Mouse (Mus musculus): ENCODE results near the gene Atp8b5.
A peak's percentile ranks its signal among the peaks of the same experiment; 100 is the strongest.

The Atp8b5 gene

DNA sequence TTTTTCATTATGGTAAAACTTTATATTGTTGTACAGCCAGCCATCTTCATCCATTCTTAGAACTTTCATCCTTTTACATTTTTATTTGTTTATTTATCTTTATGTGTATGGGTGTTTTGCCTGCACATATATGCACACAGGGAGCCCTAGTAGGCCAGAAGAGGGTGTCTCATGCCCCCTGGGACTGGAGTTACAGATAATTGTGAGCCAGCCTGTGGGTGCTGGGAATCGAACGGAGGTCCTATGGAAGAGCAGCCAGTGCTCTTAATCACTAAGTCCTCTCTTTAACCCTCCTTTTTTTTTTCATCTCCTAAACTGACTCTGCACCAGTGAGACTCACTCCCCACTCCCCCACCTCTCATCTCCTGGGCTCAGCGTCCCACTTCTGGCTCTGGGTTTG is 117.6 kb downstream of the Atp8b5 start:
- no peak for DNase-seq

DNA sequence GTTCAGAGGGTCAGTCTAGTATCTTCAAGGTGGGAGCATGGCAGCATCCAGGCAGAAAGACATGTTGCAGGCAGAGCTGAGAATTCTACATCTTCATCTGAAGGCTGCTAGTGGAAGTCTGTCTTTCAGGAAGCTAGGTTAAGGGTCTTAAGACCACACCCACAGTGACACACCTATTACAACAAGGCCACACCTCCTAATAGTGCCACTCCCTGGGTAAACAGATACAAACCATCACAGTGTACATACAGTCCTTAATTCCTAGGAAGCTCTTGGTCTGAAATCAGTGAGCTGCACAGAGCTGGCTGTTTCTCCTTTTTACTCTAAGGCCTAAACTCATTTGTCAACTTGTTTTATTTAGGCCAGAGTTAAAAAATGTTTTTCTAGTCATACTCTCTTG is 120.0 kb downstream of the Atp8b5 start:
- no peak for DNase-seq

DNA sequence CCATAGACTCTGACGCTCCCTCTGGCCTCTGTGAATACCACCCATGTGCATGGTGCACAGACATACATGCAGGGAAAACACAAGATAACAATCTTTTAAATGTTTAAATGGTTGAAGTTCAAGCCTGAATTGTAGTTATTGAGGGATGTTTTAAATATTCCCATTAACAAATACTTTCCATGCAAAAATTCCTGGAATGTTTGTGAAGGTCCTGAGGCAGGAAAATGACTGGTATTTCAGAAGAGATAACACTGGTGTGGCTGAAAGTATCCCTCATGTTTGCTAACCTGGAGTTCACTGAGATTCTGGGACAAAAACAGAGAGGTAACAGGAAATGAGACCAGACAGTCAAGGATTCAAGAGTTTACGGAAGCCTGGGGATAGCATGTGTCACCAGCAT is 122.4 kb downstream of the Atp8b5 start:
- DNase-seq: no peak

DNA sequence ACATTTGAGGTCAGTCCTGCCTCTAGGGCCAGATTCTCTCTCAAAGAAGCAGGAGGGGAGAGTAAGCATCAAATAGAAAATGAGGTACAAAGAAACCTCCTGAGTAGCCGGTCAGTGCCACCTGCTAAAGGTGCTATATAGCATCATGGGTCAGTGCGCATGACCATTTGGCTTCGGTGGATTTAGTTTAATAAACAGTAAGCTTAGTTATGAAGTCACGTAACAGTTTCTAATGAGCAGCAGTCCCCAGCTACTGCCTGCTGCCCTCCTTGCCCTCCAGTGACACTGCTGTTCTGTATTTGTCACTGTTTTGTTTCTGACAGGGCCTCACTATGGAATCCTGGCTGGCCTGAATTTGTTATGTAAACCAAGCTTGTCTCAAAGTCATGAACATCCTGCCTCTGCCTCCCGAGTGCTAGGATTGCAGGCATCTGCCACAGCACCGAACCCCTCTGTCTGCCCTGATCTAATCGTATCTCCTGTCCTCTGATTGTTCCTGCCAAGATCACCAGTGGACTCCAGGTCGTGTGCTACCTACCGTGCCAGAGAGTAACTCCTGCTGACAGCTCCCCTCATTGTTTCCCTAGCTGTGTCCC is 123.0 kb downstream of the Atp8b5 start:
- DNase-seq: no peak

DNA sequence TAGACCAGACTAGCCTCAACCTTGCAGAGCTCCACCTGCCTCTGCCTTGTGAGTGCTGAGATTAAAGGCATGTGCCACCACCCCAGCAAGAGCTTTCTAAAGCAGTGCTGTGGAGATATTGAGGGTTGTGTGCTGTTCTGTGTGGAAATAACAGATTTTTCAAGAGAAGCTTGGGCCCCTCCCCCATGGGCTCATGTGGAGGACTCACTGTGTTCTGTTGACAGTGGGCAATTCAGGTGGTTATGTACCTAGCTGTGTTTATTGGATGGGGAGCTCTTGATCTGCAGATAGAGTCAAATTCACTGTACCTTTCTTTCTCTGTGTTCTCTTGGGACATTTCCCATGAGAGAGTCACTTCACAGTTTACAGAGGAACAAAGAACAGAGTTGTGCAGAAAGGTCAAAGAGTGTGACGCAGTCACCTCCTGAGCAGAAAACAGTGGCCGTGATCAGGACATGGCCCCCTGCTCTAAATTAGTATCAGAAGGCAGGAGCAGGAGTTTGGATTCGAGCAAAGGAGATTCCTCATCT is 124.6 kb downstream of the Atp8b5 start:
- no peak for DNase-seq

DNA sequence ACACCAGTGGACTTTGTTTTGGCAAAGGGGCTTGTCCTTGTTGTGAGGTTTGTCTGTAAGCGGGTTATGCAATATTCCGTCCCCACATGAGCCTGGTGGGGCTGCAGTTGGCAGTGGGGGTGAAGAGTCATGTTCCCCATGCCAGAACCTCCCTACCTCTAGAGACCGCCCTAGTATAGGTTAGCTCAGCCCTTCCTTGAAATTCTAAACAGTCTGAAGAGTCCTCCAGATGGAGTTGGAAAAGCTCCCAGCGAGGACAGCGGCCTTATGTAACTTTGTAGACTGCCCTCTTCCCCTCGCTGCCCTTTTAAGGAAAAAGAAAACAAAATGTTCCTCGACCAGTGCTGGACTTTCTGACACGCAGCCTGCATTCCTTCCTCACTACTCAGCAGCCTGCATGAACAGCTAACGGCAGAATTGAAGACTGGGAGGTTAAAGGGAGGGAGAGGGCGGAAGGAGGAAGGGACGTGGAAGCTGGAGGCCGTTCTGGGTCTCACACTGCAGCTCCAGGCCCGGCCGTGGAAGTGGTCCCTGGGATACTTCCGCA is 127.5 kb downstream of the Atp8b5 start:
- DNase-seq: peak; percentile 56

DNA sequence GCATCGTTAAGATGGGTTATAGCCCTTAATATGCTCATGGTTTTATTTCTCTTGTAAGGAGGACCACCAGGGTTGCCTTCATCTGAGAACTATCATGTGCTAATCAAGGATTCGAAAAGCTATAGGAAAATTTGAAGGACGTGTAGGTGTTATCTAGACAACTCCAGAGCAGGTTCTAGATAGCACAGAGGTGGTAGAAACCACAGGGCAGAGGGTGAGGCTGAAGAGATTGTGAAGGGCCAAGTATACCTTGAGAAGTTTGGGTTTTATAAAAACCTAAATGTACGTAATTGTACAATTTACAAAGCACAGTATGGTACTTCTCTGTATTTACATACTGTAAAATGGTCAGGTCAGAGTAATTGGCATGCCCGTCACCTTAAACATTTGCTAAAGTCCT is 128.2 kb downstream of the Atp8b5 start:
- DNase-seq: no peak

DNA sequence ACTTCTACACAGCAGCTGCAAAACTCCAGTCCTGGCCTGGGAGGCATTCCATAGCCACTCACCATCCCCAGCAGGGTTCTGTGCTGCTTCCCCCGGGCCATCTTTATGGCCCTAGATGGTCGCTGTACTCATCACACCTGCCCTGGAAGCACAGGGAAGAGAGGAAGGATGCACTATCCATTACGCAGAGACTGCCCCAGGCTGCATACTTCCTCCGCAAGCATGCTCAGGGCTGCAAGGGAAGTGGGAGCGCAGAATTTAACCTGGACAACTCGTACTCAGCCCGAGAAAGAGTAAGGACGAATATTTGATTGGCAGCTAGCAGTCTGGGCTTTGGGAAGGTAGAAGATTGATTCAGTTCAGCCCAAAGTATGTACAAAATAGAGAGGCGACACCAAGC is 128.9 kb downstream of the Atp8b5 start:
- DNase-seq: no peak

DNA sequence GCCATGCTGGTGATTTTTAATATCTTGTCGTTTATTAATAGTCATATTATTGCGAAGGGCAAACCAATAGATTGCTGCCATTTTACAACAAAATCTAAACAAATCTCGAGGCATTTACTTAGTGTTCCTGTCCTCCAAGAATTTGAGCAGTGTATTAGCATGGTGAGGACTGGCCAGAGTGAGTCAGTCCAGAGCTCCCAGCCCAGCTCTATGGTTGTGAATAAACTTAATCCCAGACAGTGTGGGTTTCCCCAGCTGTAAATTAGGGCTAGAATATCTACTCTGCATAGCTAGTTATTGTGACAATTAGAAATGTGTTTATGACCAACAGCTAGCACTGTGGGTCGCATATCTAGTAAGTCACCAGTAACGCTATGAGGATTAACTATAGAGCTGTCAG is 129.4 kb downstream of the Atp8b5 start:
- no peak for DNase-seq

DNA sequence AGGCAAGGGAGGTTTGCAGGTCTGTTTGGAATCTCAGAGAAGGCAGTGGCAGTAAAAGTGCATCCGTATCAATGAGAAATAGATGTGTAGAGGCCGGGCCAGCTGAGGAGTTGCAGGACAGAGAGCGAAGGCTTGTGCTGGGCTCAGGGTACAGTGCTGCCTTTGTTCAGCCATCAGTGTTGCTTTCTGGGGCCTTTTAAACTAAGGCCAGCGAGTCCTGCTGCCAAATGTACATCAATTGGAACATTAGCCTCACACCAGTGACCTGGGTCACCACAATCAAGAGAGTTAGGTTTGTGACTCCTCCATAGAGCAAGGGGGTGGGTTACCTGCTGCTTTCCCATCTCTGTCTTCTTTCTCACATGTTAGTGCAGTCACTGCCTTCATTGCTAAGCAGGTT is 131.1 kb downstream of the Atp8b5 start:
- DNase-seq: no peak

DNA sequence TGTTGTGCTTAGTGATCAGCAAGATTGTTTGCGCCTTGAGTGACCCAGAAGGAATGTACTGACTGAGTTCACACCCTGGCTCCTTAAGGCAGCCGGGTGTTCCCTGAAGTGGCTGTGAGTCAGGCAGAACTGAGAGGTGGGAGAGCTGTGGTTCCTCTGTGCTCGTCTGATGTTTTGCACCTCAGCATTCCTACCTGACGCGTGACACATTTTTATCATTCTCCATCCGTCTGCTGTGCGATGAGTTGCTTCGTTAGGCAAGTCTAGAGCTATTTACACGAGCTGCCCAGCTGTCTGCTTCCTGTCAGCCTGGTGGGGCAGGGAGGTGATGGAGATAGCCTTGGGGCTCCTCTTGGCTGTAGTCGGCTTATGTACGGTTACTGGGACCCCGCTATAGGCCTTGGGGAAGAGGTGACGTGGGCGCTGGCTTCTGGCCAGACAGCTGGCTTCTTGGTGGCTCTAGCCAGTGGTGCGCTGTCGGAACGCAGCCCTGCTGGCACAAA is 131.9 kb downstream of the Atp8b5 start:
- DNase-seq: no peak

DNA sequence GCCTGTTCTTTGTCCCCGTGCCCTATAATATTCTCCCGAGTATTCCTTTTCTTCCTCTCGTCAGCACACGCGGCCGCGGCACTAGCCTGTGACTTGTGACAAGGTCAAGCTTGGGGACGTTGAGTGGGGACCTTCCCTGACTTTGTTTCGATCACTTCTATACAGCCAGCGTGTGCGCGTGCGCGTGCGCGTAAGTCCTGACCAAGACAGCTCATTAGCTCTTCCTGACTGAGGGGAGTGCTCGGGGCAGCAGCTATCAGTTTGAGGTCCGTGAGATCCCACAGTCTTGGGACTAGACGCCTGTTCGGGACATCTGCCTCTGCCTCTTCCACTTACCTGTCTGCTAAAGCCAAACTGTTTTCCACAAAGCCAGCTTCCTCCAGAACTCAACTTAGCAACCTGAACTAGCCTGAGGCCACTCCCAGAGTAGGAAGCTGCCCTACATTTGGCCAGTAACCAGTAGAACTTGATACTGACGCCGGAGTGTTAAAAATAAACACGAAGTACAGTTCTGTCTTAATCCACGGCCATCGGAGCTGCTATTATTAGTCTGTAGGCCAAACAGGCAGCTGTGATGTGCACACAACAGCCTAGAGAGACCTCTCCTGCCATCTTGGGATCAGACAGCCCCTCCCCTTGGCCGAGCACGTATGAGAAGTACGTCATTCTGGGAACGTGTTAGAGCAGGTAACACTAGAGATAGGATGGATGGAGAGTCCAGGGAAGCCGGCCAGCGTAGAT is 132.6 kb downstream of the Atp8b5 start:
- DNase-seq: no peak

DNA sequence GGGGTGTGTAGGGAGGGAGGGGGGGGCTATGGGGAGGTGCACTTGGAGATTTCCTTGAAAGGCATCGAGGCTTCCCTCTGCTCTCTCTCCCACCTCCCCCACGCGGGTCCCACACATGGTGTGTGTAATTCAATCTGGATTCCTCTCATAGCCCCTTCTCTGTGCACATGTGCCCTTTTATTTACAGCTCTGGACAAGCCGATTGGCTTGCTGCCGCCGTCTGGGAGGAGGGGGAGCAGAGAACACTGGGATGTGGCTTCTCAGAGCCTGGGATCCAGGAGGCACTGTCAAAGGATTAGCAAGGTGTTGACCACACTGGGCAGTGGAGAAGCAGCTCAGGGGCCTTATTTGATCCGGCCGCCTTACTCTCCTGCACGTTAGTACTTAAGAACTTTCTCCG is 134.0 kb downstream of the Atp8b5 start:
- peak; percentile 73 for DNase-seq

DNA sequence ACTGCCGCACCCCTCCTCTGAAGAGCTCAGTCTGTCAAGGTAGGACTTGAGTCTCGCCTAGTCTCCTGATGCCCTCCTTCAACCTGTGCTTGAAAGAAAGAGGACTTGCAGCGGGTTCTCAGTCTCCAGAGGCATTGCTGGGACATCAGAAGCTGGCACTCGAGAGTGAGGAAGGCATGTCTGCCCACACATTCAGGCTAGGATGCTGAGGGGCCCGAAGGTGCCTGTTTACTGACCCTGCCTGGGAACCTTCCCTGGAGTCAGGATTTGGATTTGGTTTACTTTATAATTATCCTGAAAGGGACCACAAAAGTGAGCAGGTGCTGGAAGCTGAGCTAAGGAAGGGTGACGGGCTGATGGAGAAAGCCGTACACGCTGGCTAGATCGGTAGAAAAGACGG is 134.5 kb downstream of the Atp8b5 start:
- no peak for DNase-seq

DNA sequence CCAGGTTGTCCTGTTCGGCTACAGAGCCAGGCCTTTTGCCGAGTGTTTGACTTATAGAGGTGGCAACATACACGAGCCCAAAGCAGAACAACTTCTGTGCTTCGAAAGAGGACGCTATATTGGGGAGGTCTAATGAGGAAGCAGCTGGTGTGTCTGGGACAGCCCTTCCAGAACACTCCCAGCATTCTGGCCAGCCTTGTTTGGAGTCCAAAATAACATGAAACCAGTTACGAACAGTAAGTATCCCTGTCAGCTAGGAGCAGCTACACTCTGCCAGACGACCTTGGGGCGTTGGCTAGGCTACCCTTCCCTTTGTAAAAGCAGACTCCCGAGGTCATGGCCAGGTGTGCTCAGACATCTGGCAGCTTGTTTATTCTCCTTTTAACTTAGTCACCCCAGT is 135.3 kb downstream of the Atp8b5 start:
- DNase-seq: no peak

DNA sequence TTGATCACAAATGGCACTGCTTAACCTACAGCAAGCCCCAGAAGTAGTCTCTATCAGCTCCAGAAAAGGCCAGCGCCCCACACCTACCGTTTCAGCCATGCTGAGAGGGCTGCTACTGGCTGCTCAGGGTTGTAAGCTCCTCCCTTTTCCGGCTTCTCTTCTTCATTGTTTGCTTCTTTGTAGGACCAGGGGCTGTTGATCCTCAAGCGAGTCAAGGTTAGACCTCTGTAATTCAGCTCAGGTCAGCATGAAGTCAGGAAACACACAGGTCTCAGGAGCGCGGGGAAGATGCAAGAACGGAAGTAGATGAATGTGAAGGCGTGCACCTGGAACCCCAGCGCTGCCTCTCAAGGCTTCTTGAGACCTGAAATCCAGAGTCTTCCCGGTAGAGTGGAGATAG is 137.7 kb downstream of the Atp8b5 start:
- DNase-seq: no peak

DNA sequence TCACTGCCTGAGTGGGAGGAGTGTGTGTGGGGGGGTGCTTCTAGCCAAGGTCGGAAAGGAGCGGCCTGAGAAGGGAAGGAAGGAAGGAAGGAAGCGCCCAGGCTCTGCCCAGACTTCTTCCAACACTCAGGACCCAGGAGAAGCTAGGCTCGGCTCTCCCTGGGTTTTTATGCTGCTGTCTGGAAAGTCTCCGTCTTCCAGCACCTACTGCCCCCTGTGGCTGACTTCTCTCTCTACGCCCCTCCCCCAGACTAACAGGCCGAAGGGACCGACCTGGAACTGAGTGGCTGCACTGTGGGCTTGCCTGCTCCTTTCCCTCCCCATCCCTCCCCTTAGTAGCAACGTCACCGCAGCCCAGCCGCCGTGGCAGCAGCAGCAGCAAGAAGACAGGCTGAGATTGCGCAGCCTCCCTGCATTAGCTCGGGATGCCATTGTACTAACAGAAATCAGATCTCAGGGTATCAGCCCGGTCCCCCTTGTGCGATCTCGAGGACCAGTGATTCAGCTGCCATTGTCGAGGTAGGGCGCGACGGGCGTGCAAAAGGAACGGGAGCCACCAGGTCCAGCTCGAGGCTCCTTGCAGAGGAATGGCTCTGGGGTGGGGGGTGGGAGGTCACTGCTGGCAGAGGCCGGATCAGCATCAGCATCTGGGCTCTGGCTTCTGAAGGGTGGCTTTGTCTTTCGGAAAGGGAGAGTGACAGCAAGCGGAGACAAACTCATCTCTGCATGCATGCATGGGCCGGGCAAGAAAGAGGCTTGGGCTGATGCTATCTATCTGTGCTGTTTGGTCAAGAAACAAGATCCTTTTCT is 139.4 kb downstream of the Atp8b5 start:
- DNase-seq: peak; percentile 93

DNA sequence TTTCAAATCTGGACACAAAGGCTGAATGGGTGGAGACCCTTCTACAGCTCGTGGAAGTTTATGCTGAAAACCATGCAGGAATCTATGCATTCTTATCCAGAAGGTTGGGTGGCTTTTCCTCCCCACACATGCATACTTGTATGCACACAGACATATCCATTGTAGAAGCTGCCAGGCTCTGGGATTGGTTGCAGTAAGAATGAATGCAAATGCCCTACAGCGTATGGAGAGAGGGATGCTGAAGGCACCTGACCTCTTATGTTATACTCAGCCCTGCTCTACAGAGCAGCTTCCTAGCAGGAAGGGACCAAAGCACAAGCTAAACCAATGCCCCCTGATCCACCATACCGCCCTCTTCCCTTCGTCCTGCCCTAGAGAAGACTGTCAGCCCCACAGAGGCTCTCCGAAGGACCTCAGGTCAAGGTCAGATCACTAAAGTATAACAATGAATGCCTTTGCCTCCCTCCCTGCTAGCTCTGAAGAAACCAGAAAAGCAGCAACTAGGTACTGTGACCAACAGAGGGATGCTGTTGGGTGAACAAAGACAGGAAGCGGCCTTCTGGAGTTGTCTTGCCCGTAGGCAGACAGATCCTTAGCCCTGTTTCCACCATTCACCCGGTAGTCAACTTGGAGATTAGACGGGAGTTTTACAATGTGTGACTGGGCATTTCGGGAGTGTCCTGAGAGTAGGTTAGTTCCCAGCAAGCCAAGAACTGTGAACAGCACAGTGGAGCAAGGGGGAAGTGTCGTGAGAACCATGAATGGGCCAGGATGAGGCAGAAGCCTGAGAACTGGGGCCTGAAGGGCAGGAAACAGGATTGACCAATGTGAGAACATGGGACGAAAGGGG is 140.3 kb downstream of the Atp8b5 start:
- DNase-seq: no peak

DNA sequence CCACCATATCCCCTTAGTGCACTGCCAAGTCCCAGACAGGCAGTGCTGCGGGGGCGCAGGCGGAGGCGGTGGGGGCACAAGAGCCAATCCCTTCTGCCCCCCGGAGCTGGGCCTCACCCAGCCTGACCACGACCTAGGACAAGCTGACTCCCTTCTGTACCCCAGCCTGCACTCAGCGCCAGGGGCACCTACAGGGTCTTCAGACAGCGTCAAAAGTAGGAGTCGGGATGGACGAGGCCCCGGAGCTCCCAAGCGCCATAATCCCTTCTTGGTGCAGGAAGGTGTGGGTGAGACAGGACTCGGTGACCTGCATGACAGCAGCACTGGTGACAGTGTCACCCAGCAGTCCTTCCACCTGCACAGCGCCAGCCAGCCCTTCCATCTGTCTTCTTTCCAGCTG is 147.8 kb downstream of the Atp8b5 start:
- DNase-seq: no peak

DNA sequence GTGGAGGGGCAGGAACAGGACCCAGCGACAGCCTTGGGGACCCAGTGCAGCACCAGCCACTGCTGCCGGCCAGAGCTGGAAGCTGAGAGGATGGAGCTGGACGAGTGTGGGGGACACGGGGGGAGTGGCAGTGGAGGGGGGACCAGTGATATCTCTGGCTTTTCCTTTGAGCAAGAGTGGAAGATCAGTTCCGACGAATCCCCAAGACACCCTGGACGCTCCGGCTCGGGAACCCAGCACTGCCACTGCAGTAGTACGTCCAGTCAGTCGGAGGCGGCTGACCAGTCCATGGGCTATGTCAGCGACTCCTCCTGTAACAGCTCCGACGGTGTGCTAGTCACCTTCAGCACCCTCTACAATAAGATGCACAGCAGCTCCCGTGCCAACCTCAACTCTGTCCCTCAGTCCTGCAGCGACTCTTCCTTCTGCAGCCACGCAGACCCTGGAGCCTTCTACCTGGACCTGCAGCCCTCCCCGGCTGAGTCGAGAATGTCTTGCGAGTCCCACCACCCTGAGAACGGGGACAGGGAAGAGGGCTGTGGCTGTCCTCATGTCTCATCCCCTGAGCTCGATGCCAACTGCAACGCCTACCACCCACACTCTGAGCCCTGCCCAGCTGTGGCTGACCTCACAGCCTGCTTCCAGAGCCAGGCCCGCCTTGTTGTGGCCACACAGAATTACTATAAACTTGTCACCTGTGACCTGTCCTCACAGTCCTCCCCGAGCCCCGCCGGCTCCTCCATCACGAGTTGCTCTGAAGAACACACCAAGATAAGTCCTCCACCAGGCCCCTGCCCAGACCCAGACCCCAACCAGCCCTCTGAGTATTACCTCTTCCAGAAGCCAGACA is 148.5 kb downstream of the Atp8b5 start:
- DNase-seq: no peak

DNA sequence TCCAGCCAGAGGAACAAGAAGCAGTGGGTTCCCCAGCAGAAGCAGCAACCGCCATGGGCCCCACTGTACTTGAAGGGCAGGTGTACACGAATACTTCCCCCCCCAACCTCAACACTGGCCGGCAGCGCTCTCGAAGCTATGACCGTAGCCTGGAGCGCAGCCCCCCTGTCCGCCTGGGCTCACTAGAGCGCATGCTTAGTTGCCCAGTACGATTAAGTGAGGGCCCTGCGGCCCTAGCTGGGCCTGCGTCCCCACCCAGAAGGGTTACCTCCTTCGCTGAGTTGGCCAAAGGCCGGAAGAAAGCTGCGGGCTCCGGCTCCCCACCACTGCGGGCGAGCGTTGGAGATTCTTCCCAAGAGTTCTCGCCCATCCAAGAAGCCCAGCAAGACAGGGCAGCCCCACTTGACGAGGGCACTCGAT is 149.1 kb downstream of the Atp8b5 start:
- DNase-seq: no peak
